Mouse (Mus musculus) sigmoid colon, adult 10 weeks (tissue): Measurements from ENCODE around the gene Sik3. TPM values are rescaled to one million over a fixed set of nuclear protein-coding genes. Genes with fewer than 3 reads are reported as not detected.

ENCODE experiments used
- polyA plus RNA-seq: library from polyadenylated mRNA; stranded (reverse); fragments of 350-450 nt; fragmentation: Illumina TruSeq; extraction: RNeasy Lipid Tissue Mini Kit (QIAGEN cat#74804); gene quantifications from one replicate; pipeline ENCODE4 v1.2.3, GENCODE M21; 2014; ENCODE audit warnings: low read depth, low replicate concordance

Sik3 gene
- polyA plus RNA-seq = 7.3 TPM

GRCm38 (mm10) chr9:46012091-46013008 is at the start of gene Sik3, which contains the start of gene Pafah1b2:
Sik3 (plus strand) TSS chr9:46012820.
Pafah1b2 (minus strand) TSS chr9:46012690.

GRCm38 (mm10) chr9:46228491-46228890 is 215.9 kb downstream of the Sik3 start, which contains the start of gene Apoa1:
Apoa1 (plus strand) TSS chr9:46228580.

GRCm38 (mm10) chr9:46235596-46235648 is 222.8 kb downstream of the Sik3 start, which contains the start of gene Apoc3:
Apoc3 (minus strand) TSS chr9:46235636.

GRCm38 (mm10) chr9:46240526-46241153 is 228.0 kb downstream of the Sik3 start, which contains the start of gene Apoa4:
Apoa4 (plus strand) TSS chr9:46240696.

GRCm38 (mm10) chr9:46268343-46268873 is 255.8 kb downstream of the Sik3 start, which contains the start of gene Apoa5:
Apoa5 (plus strand) TSS chr9:46268633.

GRCm38 (mm10) chr9:46272677-46273454 is 260.2 kb downstream of the Sik3 start, which contains the start of gene Zpr1:
Zpr1 (plus strand) TSS chr9:46273064.

Other genes starting within 250 kb of the Sik3 start
- gene Cep164, start 184.1 kb upstream of the Sik3 start, polyA plus RNA-seq = 2.4 TPM
- gene Bace1, start 174.2 kb upstream of the Sik3 start, polyA plus RNA-seq = 13.6 TPM
- gene Pcsk7, start 106.3 kb upstream of the Sik3 start, polyA plus RNA-seq = 17.5 TPM
- gene Rnf214, start 105.9 kb upstream of the Sik3 start, polyA plus RNA-seq = 61.1 TPM
- 293 TPM for gene Tagln, start 76.8 kb upstream of the Sik3 start, polyA plus RNA-seq
- 9.8 TPM for gene Sidt2, start 57.6 kb upstream of the Sik3 start, polyA plus RNA-seq
- 61.6 TPM for gene Pafah1b2, start 130 bp upstream of the Sik3 start, polyA plus RNA-seq
- not detected for gene Apoa1, start 215.8 kb downstream of the Sik3 start, polyA plus RNA-seq
- gene Apoc3, start 222.8 kb downstream of the Sik3 start, polyA plus RNA-seq = not detected
- not detected for gene Apoa4, start 227.9 kb downstream of the Sik3 start, polyA plus RNA-seq